Mouse (Mus musculus): ENCODE data around the gene Bicd2.
A peak's percentile ranks its signal among the peaks of the same experiment; 100 is the strongest.

Bicd2 gene

DNA sequence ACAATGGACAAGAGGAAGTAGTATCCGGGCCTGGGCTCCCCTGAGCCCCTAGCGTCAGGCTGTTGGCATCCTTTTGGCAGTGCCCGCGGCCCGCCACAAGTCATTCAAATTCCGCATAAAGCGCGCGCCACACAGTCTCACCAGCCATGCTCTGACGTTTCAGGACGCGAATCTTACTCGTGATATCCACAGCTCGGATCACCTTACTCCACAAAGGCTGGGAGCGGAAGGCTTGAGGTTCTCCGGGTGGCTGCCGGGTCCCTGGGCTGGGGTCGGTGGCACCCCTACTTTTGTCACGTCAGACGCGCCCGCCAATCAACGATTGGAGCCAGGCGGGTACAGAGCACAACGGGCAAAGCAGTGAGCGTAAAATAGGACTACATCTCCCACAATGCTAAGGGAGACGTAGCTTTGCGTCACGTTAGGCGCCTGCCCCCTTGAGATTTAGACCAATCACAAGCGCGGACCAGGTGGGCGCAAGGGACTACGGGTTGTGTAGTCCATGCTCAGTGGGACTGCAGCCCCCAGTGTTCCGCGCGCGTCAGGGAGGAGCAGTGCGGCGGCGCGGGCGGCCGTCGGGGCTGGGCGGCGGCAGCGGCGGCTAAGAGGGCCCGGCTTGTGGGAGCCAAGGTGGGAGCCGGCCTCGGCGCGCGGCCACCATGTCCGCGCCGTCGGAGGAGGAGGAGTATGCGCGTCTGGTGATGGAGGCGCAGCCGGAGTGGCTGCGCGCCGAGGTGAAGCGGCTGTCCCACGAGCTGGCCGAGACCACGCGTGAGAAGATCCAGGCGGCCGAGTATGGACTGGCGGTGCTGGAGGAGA, at the start of gene Bicd2:
Gene Bicd2, plus strand, starts transcription at position 574 of the 819 bp plus-strand sequence.
- DNase-seq (ENCODE audit: low spot score) = peak; percentile 83

- DNase-seq (ENCODE audit: low spot score) = no peak
Measured at GRCm38 (mm10) chr13:49291949-49292348, 49.4 kb upstream of the Bicd2 start.

GRCm38 (mm10) chr13:49294108-49294507, 47.3 kb upstream of the Bicd2 start:
- DNase-seq (ENCODE audit: low spot score) = no peak

GRCm38 (mm10) chr13:49296270-49296669, 45.1 kb upstream of the Bicd2 start:
- no peak for DNase-seq (ENCODE audit: low spot score)

DNA sequence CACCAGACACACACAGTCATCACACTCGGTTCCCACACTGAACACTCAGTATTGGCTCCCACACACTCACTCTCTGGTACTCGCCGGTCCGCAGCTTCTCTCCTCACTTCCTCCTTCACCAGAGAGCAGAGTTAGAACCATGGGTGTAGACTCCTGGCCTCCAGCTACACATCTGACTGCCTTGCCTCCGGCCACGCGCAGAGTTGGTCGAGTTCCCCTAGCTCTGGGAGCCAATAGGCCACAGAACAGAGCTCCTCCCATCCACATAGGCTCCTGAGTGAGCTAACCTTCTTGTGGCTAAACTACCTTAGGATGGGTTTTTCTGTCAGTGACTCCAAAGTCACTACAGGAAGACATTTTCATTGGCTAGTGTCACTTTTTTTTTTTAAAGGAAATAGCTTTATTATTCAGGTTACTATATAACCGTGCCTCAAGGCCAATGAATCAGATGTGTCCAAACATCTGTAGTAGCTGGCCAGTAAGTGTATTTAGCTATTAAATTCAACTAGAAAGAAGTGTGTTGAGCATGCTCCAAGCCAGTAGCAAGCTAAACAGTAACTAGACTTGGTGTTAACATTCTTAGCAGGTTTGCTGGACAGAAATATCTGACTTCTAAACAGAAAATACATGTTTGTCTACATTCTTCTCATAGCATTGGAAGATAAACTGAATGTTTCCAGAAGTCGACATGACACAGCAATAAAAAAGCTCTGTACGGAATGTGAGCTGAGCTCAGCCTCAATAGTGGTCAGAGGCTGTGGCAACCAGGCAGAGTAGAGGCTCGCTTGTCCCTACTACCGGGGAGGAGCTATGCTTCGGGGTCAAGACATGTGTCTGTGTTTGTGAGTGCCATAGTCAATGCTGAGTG, 42.6 kb upstream of the Bicd2 start:
- DNase-seq (ENCODE audit: low spot score) = no peak

DNA sequence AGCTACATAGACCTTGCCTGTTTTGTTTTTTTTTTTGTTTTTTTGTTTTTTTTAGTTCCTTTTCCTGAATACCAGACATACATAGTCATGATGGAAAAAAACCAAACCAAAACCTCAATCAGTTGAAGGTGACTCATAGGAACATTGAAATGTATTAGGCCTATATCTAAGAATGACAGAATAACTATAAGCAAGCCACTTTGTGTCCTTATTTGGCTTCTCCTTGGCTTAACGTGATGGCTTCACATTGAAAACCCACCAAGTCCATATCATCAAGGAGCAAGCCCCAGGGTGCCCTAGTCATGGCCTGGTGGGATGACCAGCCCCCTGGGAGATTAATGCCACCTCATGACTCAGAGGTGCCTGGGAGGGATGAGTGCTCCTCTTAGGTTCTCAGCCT, 40.6 kb upstream of the Bicd2 start:
- DNase-seq (ENCODE audit: low spot score) = no peak

DNA sequence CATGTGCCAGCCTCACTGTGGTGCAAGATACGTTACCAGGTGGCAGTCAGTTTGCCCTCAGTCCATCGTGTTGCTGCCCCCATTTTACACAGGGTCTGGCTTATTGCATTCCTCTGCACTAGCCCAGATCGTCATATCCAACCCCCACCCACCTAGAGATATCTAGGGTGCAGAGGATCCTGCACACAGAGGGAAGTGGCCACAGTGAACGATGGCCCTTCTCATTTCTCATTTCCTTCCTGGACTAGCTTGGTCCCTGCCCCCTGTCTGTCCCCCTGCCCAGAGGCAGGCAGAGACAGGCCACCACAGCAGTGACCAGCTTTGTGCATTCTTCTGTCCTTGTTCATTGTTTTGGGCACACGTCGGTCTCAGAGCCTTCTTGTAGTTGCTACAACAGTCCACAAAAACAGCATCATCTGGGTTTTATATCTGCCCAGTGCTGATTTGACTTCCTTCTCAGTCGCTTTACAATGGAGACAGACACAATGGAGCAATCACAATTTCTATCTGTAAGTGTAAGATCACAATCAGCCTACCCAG, 34.5 kb upstream of the Bicd2 start:
- DNase-seq (ENCODE audit: low spot score) = no peak

DNA sequence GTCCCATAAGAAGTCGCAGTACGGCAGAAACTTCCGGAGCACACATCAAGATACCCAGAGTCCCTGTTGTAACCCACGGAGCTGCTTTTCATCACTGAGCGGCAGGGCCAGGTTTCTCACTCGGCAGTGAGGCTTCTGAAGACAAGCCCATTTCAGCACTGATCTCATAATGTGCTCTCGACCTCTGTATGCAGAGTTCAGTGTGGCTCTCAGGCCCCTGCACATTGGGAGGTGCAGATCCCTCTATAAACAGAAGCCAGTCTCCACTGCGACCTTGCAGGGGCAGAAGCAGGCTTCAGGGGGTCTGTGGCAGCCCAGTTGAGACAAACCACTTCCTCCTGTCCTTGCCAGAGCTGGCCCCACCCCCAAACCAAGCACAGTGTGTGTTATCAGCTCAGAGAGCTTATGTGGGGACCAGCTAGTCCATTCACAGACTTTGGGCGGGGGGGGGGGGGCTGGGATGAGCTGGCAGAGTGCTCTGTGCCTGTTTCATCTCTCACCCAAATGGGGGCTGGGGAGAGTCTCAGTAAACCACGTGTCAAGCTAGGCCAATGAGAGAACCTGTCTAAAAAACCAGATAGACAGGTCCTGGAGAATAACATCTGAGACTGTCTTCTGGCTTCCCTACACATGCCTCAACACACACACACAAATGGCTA, 33.9 kb upstream of the Bicd2 start:
- peak; percentile 46 for DNase-seq (ENCODE audit: low spot score)

DNA sequence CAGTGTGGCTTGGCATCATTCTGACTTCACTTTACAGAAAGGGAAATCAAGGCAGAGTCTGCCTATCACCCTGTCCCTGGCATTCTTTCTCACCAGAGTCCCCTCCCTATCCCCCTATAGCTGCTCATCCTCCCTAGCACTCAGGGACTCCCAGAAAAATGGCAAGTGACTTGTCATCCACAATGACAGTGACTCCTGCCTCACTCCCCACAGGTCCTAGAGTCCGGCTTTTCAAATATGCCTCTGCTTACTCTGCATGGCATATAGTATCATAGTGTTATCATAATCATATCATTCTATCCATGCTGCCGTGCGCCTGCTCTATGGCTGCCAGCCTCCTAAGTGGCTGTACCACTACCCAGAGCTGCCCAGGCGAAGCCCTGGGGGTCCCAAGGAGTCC, 33.2 kb upstream of the Bicd2 start:
- DNase-seq (ENCODE audit: low spot score) = no peak

DNA sequence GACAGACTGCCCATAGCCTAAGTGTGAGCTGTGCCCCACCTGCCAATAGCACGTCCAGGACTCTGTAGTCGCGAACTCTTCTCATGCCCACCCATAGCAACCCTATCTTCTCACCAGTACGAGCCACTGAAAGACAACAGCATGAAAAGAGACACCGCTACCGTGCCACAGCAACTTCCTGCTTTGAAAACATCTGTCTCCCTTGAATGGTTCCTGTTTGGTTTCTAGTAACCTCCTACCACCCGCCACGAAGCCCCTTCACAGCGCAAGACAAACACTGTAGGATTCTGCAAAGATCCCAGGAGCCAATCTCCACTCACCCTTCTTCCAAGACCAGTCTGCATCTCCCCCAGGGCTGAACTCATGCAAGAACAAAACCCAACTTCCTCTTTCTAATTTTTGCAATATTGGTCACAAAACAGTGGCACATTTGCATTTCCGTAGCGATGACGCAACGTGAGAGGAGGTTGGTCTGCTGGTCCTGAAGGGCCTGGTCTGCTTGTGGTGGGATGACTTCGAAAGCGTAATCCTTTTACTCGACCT, 32.5 kb upstream of the Bicd2 start:
- no peak for DNase-seq (ENCODE audit: low spot score)

- no peak for DNase-seq (ENCODE audit: low spot score)
Measured at GRCm38 (mm10) chr13:49309501-49309900, 31.9 kb upstream of the Bicd2 start.

GRCm38 (mm10) chr13:49311642-49312041, 29.7 kb upstream of the Bicd2 start:
- DNase-seq (ENCODE audit: low spot score) = no peak

- DNase-seq (ENCODE audit: low spot score) = no peak
Measured at GRCm38 (mm10) chr13:49316386-49317162, 24.8 kb upstream of the Bicd2 start.

DNA sequence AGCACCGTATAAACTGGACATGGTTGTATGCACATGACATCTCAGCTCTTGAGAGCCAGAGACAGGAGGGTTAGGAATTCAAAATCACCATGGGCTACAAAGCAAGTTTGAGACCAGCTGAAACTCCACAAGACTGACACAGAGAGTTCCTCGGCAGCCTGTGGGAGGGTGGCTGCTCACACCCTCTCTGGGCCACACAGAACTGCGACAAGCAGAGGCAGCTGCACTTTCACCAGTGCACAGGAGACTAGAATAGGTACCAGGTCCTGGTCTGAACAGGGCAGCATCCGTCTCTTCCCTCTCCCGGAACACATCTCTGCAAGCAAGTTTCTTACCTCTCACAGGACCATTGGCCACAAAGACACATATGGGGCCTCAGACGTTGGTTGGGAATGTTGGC, 23.9 kb upstream of the Bicd2 start:
- DNase-seq (ENCODE audit: low spot score) = no peak

- DNase-seq (ENCODE audit: low spot score) = no peak
Measured at GRCm38 (mm10) chr13:49317914-49318313, 23.5 kb upstream of the Bicd2 start.

DNA sequence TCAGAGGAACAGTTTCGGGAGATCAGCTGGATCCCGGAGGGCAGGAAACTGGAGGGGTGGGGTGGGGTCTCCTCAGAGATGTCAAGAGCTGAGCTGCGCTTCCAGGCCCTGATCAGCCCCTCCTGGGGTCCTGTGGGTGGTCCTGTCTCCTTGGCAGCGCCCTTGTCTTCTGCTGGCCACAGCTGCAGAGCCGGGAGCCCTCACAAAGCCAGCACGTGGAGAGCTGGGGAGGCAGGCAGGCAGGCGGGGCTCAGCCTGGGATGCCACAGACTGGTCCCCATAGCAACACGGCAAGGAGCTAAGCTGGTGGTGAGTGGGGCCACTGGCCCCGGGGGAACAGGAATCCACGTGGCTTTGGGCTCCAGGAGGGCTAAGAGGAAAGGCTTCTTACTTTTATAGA, 21.3 kb upstream of the Bicd2 start, which contains the start of gene Fgd3:
Gene Fgd3, minus strand, starts transcription at position 272 of the 400 bp plus-strand sequence.
- no peak for DNase-seq (ENCODE audit: low spot score)

- no peak for DNase-seq (ENCODE audit: low spot score)
Measured at GRCm38 (mm10) chr13:49320514-49320913, 20.9 kb upstream of the Bicd2 start.

DNA sequence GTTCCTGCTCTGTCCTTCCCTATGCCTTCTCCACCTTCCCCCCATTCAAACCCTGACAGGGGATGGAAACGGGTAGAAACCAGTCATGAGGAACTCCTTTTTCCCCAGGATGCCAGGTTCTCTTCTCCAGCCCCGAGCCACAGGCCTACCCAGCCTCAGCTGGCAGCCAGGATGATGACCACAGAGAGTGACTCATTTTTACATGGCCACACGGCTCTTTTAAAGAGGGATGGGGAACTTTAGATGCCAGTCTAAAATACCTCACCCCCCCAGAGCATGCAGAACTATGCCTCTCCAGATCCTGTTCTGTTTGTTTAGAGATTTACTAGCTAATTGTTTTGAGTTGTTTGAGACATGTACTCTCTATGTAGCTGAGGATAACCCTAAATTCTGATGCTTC, 19.9 kb upstream of the Bicd2 start:
- DNase-seq (ENCODE audit: low spot score) = no peak

GRCm38 (mm10) chr13:49322169-49322568, 19.2 kb upstream of the Bicd2 start:
- DNase-seq (ENCODE audit: low spot score) = no peak

GRCm38 (mm10) chr13:49322739-49323138, 18.6 kb upstream of the Bicd2 start:
- DNase-seq (ENCODE audit: low spot score) = no peak

DNA sequence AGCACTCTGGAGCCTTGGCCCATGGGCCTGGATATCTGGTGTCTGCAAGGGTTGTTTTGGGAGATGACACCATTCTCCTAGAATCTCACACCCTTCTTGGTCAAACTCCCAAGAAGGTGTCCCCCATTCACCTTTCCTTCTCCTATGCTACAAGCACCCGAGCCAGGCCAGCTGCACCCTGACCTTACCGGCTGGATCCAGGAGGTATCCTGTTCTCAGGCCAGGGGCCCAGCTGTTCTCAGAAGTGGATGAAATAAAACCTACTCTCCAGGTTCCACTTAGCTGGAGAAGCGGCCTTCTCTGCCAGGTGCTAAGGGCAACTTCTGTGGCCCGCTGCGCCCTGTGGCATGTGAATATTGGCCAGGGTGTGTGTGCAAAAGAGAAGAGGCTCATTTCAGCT, 16.5 kb upstream of the Bicd2 start:
- no peak for DNase-seq (ENCODE audit: low spot score)
